Mouse (Mus musculus): Measurements from ENCODE around the gene Ifna15.

Gene Ifna15

GRCm38 (mm10) chr4:88517957-88518356 lies 40.1 kb downstream of the Ifna15 start:
- ChIA-PET POLR2A (interaction anchor here in 1 of 4 experiments (0.5 kb wide), 1 partner anchor 52 kb away, joined by 3 read pairs; no protein-coding TSS in a partner anchor), CTCF (no interaction called here)

- POLR2A ChIA-PET = interaction anchor here in 1 of 4 experiments (0.6 kb wide), 1 partner anchor 376 kb away, joined by 5 read pairs; no protein-coding TSS in a partner anchor
- CTCF ChIA-PET = no interaction called here
Measured at GRCm38 (mm10) chr4:88515711-88516211, 42.3 kb downstream of the Ifna15 start.

GRCm38 (mm10) chr4:88515250-88515649 lies 42.8 kb downstream of the Ifna15 start:
- ChIA-PET POLR2A (interaction anchor here in 1 of 4 experiments (0.6 kb wide), 1 partner anchor 375 kb away, joined by 5 read pairs; no protein-coding TSS in a partner anchor), CTCF (no interaction called here)

GRCm38 (mm10) chr4:88514403-88514802 lies 43.6 kb downstream of the Ifna15 start:
- ChIA-PET POLR2A (interaction anchor here in 1 of 4 experiments (0.9 kb wide), 1 partner anchor 481 kb away, joined by 3 read pairs; the partner anchor contains the start of gene Mllt3), CTCF (interaction anchor here (0.5 to 1.7 kb wide), 16 partner anchors 9 to 1147 kb away, joined by 3 to 16 read pairs (median 3); partner anchors contain the start of gene Ifnb1 (in 1 of the 4))

- POLR2A ChIA-PET = interaction anchor here in 1 of 4 experiments (0.9 kb wide), 1 partner anchor 480 kb away, joined by 3 read pairs; the partner anchor contains the start of gene Mllt3
Measured at GRCm38 (mm10) chr4:88513743-88514142, 44.3 kb downstream of the Ifna15 start.

More at GRCm38 (mm10) chr4:88513743-88514142, 44.3 kb downstream of the Ifna15 start:
- CTCF ChIA-PET = interaction anchor here (0.5 to 1.7 kb wide), 15 partner anchors 9 to 1491 kb away, joined by 3 to 16 read pairs (median 3); partner anchors contain the start of gene Ifnb1 (in 1 of the 4)
